Mouse (Mus musculus) cerebellum, adult 11-12 months (tissue): ENCODE measurements around the gene Bicra.

Source experiments
- DNase-seq: peaks from one replicate; pipeline ENCODE4 v3.0.0; 2022

Bicra gene

GRCm38 (mm10) chr7:15967312-15967711, 80.4 kb downstream of the Bicra start, which contains the start of gene Ehd2:
Ehd2 (minus strand) TSS chr7:15967567.
- peak; percentile 73 for DNase-seq

DNA sequence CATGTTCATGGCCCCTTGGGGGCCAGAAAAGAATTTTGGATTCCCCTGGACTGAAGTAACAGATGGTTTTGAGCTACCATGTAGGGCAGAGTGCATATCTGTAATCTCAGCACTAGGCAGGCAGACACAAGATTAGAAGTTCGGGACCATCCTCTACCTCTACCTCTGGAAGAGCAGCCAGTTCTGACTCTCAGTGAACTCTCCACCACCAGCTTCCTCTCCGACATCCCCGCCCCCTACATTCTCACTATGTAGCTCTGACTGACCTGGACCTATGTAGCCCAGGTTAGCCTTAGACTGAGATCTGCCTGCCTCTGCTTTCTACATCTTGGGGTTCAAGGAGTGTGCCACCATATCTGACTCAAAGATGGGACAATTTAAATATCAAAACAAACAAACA, 81.2 kb downstream of the Bicra start:
- DNase-seq, result peak; percentile 14

DNA sequence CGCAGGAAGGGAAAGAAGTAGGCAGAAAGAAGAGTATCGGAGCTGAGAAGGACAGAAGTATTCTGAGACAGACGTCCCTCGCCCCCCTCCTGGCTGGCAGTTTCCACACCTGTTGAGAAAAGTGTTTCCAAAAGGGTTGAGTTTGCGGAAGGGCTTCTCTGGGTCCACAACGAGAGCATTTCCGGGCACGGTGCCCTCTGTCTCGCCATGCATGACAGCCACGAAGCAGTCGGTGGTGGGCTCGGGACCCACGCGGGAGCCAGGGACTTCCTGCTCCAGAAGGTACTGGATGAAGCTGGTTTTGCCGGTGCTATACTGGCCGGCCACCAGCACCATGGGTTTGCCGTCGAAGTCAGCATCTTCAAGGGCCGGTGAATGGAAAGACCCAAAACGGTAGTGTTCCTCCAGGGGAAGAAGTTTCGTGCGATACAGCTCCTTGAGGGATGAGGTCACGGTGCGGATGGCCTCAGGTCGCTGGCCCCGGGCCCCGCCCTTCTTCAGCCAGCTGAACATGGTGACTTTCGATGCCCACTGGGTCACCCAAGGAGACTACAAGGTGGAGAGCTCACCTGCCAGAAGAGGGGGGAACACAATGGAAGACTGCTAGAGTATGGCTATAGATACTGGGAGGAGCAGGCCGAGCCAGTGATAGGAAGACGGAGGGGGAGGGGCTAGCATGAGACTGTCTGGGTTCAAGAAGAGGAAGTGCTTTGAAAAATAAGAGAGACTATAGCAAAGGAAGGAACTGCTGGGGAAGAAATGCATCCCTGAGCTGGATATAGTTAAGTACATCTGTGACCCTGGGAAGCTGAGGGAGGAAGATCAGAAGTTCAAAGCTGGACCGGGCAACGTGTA, 83.7 kb downstream of the Bicra start:
- no peak for DNase-seq

DNA sequence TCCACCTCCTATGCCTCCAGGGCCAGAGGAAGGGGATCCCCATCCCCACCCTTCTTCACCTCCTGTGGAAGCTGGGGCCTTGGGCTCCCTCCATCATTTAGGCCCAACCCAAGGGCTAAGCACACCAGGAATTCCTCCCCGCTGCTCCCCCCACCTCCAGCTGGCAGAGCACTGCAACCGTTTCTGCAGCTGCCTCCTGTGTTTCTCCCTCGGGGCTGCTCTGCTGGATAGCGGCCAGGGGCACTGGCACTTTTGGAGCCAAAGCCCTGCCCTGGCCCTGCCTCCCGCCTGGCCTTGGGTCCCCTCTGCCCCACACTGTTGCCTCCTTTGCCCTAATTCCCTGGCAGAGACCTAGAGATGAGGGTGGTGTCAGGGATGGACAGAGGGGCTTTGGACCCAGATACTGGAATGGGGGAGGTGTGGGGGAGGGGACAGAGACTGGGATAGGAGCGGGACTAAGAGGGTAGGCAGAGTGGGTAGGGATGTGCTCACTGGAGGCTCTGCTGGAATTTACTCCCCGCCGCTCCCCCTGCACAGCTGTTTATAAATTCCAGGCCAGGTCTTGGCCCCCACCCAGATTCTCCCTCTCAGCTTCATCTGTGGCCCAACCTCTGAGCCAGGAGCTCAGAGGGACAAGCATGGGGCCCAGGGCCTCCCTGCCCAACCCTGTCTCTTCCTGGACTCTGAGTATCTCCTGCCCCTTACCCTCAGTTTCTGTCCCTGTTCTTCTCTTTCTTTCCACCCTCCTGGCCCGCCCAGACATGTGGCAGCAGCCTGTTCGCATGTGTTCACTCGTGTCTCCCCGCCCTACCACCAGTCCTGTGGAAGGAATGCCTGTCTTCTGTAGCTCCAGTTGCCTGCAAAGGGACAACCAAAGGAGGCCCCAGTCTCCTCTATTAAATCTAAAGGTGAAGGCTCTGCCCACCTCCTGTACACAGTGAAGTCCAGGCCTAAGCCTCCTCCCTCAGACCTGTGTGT, 85.1 kb downstream of the Bicra start:
- DNase-seq, result no peak

- DNase-seq, result no peak
Measured at GRCm38 (mm10) chr7:15961798-15962197, 85.9 kb downstream of the Bicra start.

DNA sequence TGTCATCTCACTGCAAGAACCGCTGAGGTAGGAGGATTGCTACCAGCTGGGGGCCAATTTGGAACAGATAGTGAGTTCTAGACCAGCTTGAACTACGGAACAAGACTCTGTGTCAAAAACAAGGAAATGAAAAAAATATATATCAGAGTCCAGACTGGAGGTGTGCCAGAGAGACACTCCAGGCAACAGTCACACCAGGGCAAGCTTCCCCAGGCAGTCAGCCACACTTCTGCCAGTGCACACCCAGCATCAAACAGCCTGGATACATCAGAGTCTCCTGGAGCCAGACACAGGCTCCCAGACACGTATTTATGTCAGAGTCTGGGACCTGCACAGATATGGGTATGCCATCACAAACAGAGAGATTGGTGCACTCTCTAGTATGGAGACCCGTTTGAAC, 86.5 kb downstream of the Bicra start:
- DNase-seq, result no peak

DNA sequence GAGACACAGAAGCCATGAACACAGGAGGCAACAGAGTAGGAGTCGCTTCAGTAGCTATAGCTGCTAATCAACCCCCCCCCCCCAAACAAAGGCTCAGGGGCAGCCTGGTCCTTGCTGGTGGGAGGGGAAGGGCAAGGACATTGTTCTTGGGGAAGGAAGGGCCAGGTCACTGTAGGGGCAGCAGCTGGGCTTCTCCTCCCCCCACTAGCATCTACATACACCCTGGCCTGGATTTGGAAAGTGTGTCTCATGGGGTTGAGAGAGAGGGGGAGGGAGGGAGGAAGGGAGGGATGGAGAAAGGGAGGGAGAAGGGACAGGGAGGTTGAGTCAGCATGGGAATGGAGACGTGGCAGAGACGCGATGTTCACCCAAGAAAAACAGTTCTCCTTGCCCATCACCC, 87.0 kb downstream of the Bicra start:
- no peak for DNase-seq

GRCm38 (mm10) chr7:15956143-15956542, 91.6 kb downstream of the Bicra start:
- DNase-seq, result no peak

GRCm38 (mm10) chr7:15955509-15955908, 92.2 kb downstream of the Bicra start:
- DNase-seq, result no peak

DNA sequence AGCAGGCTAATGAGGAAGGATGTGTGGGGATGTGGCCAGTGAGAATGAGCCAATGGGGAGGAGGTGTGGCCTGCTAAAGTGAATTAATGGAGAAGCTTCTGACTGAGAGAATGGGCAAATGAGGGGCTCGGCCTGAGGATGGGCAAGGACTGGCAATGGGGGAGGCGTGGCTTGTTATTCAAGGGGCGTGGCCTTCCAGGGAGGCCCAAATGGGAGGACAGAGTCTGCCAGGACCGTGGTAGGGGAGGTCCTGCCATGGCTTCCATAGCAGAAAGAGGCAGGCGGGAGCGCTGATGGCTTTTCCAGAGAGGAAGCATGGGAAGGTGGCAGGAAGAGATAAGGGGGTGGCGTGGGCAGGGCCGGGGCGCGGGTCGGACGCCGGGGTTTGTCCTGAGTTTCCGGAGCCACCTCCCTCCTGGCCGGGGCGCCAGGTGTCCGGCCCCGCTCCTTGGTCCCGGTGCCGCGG, 92.7 kb downstream of the Bicra start:
- DNase-seq, result peak; percentile 12

DNA sequence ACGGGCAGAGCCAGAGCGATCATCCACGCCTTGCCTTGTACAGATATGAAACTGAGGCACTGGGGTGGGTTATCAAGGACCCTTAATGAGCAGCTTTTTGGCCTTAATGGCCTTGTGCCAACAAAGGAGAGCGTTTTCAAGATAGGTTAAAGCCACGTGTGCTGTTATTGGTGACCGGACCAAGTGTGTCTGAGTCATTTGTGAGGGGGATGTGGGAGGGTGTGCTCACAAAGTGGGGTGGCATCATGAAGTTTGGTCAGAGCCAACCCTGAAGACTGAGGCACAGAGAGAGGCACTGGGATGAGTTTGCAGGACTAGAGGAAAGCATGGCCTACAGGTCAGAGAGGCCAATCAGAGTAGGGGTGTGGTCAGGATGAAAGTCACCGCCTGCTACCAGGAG, 93.3 kb downstream of the Bicra start:
- no peak for DNase-seq

DNA sequence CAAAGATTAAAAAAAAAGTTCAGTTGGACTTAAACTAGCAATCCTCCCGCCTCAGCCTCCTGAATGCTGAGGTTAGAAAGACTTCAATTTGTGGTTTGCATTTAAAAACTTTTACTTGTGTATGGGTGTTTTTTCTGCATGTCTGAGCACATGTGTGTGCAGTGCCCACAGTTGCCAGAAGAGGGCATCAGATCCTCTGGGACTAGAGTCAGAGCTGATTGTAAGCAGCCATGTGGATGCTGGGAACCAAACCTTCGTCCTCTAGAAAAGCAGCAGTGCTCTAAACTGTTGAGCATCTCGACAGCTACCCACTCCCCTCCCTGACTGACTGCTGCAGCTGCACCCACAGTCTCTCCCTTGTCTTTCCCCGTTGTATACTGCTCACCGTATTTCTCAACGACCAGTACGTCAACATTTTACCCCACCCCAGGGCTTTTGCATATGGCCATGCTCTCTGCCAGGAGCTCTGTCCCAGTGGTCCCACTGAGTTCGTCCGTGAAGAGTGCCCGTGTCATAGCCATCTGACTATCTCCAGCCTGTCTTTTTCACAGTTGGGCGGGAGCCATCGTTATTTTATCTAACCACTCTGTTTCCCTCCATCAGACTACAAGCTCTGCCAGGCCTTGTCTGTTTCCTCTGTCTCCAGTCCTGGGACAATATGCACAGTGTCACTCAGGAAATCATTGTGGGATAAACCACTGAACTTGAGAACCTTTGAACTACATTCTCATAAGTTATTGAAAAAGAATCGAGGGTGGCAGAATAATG, 94.2 kb downstream of the Bicra start:
- no peak for DNase-seq

- DNase-seq, result no peak
Measured at GRCm38 (mm10) chr7:15952416-15952815, 95.3 kb downstream of the Bicra start.

DNA sequence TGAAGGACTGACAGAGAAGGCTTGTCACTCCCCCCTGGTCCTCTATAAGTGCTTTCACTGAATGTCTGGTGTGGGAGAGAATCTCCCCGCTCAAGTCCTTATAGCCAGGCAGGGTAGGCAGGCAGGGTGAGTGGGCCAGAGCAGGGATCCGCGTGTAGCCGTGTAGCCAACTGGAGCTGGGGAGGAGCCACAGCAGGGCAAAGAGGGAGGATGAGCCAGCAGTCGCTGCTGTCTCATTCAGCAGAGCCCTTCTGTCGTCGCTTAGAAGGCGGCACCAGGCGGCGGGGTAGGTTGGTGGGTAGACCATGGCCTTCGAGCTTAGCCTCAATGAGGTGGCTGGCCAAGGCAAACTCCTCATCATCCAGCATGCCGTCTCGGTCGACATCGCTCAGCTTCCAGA, 97.7 kb downstream of the Bicra start:
- peak; percentile 30 for DNase-seq

DNA sequence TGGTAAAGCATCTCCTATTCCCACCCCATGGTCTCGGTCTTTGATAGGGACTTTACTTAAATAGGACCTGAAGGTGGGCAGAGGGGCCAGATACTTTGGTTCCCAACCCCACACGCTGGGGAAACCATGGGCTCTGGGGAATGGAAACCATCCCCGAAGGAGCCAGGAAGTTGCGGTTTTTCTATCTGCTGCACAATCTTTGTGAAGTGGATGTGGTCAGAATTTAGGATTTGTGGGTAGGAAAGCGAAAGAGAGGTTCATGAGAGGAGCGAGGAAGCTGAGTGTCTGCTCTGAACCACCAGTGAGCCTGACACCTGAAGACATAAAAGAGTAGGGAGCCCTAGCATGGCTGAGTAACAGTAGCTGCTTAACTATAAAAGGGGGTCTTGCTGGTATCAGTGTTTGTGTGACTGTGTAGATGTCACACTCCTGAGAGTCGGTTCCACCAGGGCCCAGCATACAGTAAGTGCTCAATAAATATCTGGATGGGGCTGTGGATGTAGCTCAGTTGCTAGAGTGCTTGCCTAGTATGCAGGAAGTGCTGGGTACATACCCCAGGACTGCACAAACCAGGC, 98.4 kb downstream of the Bicra start:
- DNase-seq, result peak; percentile 12

GRCm38 (mm10) chr7:15948381-15948941, 99.3 kb downstream of the Bicra start:
- peak; percentile 83 for DNase-seq

GRCm38 (mm10) chr7:15947653-15948260, 100.0 kb downstream of the Bicra start:
- DNase-seq, result no peak

- peak; percentile 94 for DNase-seq
Measured at GRCm38 (mm10) chr7:15945721-15946536, 101.8 kb downstream of the Bicra start, which contains the start of gene Nop53. Nop53 (minus strand) TSS chr7:15946074.

DNA sequence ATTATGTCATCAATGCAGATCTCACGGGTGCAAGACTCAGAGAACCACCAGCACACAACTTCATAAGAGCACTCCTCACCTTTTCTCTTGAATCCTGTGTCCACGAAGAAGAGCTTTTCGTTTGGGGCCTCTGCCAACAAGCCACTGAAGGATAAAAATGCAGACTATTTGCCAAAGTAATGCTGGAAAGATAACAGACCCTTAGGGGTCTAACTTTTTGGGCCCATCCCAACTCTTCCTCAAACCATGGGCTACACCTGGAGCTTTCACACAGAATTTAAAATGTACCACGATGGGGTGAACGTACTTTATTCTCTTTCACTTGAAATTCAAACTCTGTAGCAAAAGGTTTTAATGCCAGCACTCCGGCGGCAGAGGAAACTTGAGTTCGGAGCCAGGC, 102.5 kb downstream of the Bicra start:
- DNase-seq, result peak; percentile 60

DNA sequence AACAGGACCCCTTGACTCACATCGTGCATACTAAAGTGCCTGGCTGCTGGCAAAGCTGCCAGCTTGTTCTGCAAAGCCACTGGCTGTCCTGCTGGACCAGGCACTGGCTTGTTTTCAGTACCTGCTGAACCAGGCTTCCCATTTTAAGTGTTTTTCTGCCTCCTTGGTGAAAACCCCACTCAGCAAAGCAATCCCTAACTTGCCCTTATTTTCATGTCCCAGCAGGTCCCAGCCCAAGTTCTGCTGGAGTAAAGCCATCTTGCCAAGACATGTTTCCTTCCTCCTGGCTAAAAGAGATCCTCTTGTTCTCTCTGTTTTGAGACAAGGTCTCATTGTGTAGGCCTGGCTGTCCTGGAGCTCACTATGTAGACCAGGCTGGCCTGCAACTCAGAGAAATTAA, 103.4 kb downstream of the Bicra start:
- DNase-seq, result peak; percentile 31

GRCm38 (mm10) chr7:15938621-15939020, 109.1 kb downstream of the Bicra start:
- DNase-seq, result no peak
